ENCODE assay signal across 8 mouse cellular contexts in the genomic region with DNA sequence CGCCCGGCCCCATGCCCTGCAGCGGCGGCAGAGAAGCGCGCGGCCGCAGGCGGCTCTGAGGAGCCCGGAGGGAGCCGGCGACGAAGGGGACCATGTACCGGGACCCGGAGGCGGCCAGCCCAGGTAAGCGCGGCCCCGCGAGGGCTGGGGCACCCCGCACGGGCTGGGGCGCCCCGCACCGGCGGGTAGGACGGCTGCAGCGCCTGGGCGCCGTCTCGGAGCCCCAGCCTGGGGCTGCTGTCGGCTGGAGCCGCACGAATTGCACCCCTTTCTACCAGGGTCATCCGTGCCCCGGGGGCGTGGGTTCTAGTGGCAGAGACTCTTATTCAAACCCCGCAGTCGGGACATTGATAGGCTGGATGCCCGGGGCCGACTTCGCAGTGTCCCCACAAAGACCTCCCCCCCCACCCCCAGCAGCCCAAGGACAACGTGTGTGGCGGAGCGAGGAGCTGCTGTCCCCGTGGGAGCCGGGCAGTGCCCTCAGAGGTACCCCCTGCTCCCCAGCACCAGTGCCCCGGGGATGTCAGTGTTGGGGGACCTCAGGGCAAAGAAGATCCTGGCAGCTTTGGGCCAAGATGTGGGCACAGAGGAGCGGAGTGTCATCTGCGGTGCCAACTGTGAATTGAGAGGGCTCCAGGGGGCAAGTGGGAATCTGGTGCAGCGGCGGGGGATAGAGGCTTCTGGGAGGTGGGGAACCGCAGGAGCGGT. TPM values are rescaled to one million over a fixed set of nuclear protein-coding genes. Genes with fewer than 3 reads are reported as not detected.
DNase-seq lines count a peak whose midpoint lies in the region; ATAC-seq lines count a peak whose summit lies in the region.

No protein-coding gene starts in this region.

- peak; percentile 45 for DNase-seq in adrenal gland, postnatal 10 days
- DNase-seq in adrenal gland, postnatal 4 days (ENCODE audit: low spot score in 2 of 2): no peak
- peak; percentile 48 for DNase-seq in ovary, postnatal 36 days (ENCODE audit: low spot score)
- no peak for DNase-seq in ovary, postnatal 14 days (ENCODE audit: low spot score)
- no peak for DNase-seq in yolk sac, embryonic 10.5 days (ENCODE audit: low spot score)
- no peak for DNase-seq in left cerebral cortex, adult 8-10 months (ENCODE audit: low spot score in 2 of 2)

- H3K4me3 ChIP-seq in heart, embryonic 14.5 days (ENCODE audit: control insufficient read depth in 1 of 2, insufficient read depth in 1 of 2, low read depth in 1 of 2, low read length in 2 of 2): peak overlapping the region; percentile 56 to 87
- peak overlapping the region; percentile 56 for H3K4me3 ChIP-seq in liver, embryonic 16.5 days (ENCODE audit: low read depth, low read length)

- under 1% methylated on average over 48 of the region's 54 CpGs for WGBS in heart, embryonic 14.5 days
- 3% methylated on average over 47 of the region's 54 CpGs for WGBS in liver, embryonic 16.5 days (ENCODE audit: insufficient replicate concordance)

- ATAC-seq in heart, embryonic 14.5 days (ENCODE audit: insufficient number of reproducible peaks, insufficient read depth, low FRiP score, low read depth): peak; percentile 15; the same call in 1 of the 2 replicates
- ATAC-seq in liver, embryonic 16.5 days (ENCODE audit: low read depth): peak; percentile 37

- H3K27ac ChIP-seq in heart, embryonic 14.5 days (replicated peaks in 1 of 2; ENCODE audit: control insufficient read depth in 1 of 2, insufficient read depth in 1 of 2, low read depth in 2 of 2, low read length in 2 of 2): no peak overlapping the region
- H3K27ac ChIP-seq in liver, embryonic 16.5 days (ENCODE audit: low read length): no peak overlapping the region

- H3K9ac ChIP-seq in heart, embryonic 14.5 days (ENCODE audit: low read length): peak overlapping the region; percentile 72
- peak overlapping the region; percentile 26 for H3K9ac ChIP-seq in liver, embryonic 16.5 days (ENCODE audit: low read depth, low read length)

- no peaks in the 10 kb centered on the region for H3K9me3 ChIP-seq in heart, embryonic 14.5 days (ENCODE audit: control insufficient read depth, low read length)
- H3K9me3 ChIP-seq in liver, embryonic 16.5 days (replicated peaks; ENCODE audit: control insufficient read depth, low read length): no peaks in the 10 kb centered on the region

- H3K36me3 ChIP-seq in heart, embryonic 14.5 days (ENCODE audit: control insufficient read depth, insufficient read depth, low read length): no peaks in the 10 kb centered on the region
- no peaks in the 10 kb centered on the region for H3K36me3 ChIP-seq in liver, embryonic 16.5 days (ENCODE audit: control insufficient read depth, insufficient read depth)

- H3K27me3 ChIP-seq in heart, embryonic 14.5 days (ENCODE audit: control insufficient read depth, insufficient read depth, low read length): peaks cover 44% of the 10 kb centered on the region
- peaks cover 47% of the 10 kb centered on the region for H3K27me3 ChIP-seq in liver, embryonic 16.5 days (ENCODE audit: control insufficient read depth, insufficient read depth, low read depth, low read length)

- H3K4me2 ChIP-seq in heart, embryonic 14.5 days (ENCODE audit: low read length): peak overlapping the region; percentile 88
- H3K4me2 ChIP-seq in liver, embryonic 16.5 days (ENCODE audit: low read depth, low read length): peak overlapping the region; percentile 62

- H3K4me1 ChIP-seq in heart, embryonic 14.5 days (ENCODE audit: control insufficient read depth in 2 of 2, insufficient read depth in 2 of 2, low read length in 2 of 2): peaks cover 2 to 5% of the 10 kb centered on the region in 2 experiments; a peak in 3 of 4 replicates
- no peaks in the 10 kb centered on the region for H3K4me1 ChIP-seq in liver, embryonic 16.5 days (ENCODE audit: control insufficient read depth, low read depth, low read length)

RNA-seq across cellular contexts. Expression of gene Syt7, which starts 0.7 kb away (rescaled TPM):
- total RNA-seq in adrenal gland, postnatal 10 days (2021): 10 to 100 TPM; 25.8 to 26.3 TPM
- 10 to 100 TPM; 46.1 to 47.4 TPM for total RNA-seq in adrenal gland, postnatal 4 days (2021)
- polyA plus RNA-seq in heart, embryonic 14.5 days (2014; fragmentation: Nextera tagmentation; extraction: Ambion mirVana): 0.67 and 0.92 TPM in 2 replicates
- polyA plus RNA-seq in liver, embryonic 16.5 days (2015; fragmentation: Nextera tagmentation; extraction: Ambion mirVana): 0.11 and 0.39 TPM in 2 replicates
- total RNA-seq in left cerebral cortex, adult 8-10 months (2022): 100 to 1,000 TPM; 268 to 306 (median 296) TPM

Comparison
In these comparisons a context has a peak if more than half of its experiments do, and no peak if none do; other contexts are left out.
1. DNase-seq: peak in adrenal gland, postnatal 10 days (single experiment) and ovary, postnatal 36 days (single experiment); none in adrenal gland, postnatal 4 days (0 of 2), ovary, postnatal 14 days (single experiment), yolk sac, embryonic 10.5 days (single experiment) and left cerebral cortex, adult 8-10 months (0 of 2).
2. RNA of gene Syt7, which starts 0.7 kb away (total RNA-seq): 268 to 306 TPM in left cerebral cortex, adult 8-10 months; 46.1 to 47.4 TPM in adrenal gland, postnatal 4 days and 25.8 to 26.3 TPM in adrenal gland, postnatal 10 days; every median in the first group is over 4 times any median in the second.